Mouse (Mus musculus) myocyte (in vitro differentiated cells): ENCODE data around the gene Fbxo11. TPM values are rescaled to one million over a fixed set of nuclear protein-coding genes. Genes with fewer than 3 reads are reported as not detected.

Source experiments
- H3K27me3 ChIP-seq: one replicate; pipeline ENCODE4 v1.6.1; 2011; ENCODE audit not compliant: control insufficient read depth, insufficient read depth, insufficient read length
- H3K36me3 ChIP-seq: one replicate; pipeline ENCODE4 v1.6.1; 2011; ENCODE audit not compliant: control insufficient read depth, insufficient read depth
- H3K4me2 ChIP-seq: one replicate; pipeline ENCODE4 v1.6.1; 2011; ENCODE audit warnings: low read depth, control low read depth
- H3K4me3 ChIP-seq: one replicate; pipeline ENCODE4 v1.5.1; 2011; ENCODE audit warnings: mild to moderate bottlenecking, control low read depth, moderate library complexity
- H3K79me2 ChIP-seq: one replicate; pipeline ENCODE4 v1.6.1; 2011; ENCODE audit not compliant: control insufficient read depth, insufficient read depth
- H3ac ChIP-seq: one replicate; pipeline ENCODE4 v1.6.1; 2011; ENCODE audit not compliant: control insufficient read depth, insufficient read length
- CEBPB ChIP-seq: IDR thresholded peaks from 2 replicates; pipeline ENCODE4 v1.6.1; 2011; ENCODE audit warnings: mild to moderate bottlenecking, moderate library complexity; ENCODE audit not compliant: poor library complexity, insufficient read depth, severe bottlenecking
- E2F4 ChIP-seq: IDR thresholded peaks from one replicate; pipeline ENCODE4 v1.6.1; 2011; ENCODE audit warnings: mild to moderate bottlenecking, control low read depth, moderate library complexity; ENCODE audit not compliant: insufficient read depth
- MAX ChIP-seq: IDR thresholded peaks from one replicate; pipeline ENCODE4 v1.6.1; 2011; ENCODE audit warnings: low read depth, mild to moderate bottlenecking, control low read depth
- MYOD1 ChIP-seq, 3 experiments: IDR thresholded peaks; one replicate each; pipeline ENCODE4 v1.6.1; 2011; ENCODE audit warnings: control low read depth in 2 of 3, low read depth in 2 of 3, mild to moderate bottlenecking in 2 of 3, moderate library complexity in 1 of 3; ENCODE audit not compliant: insufficient read length in 2 of 3, control insufficient read depth in 1 of 3
- MYOG ChIP-seq, 3 experiments: IDR thresholded peaks; one replicate each; pipeline ENCODE4 v1.6.1; 2011; ENCODE audit warnings: control low read depth in 2 of 3, low read depth in 2 of 3, mild to moderate bottlenecking in 2 of 3; ENCODE audit not compliant: insufficient read length in 2 of 3, control insufficient read depth in 1 of 3, insufficient read depth in 1 of 3
- POLR2A ChIP-seq: IDR thresholded peaks from one replicate; pipeline ENCODE4 v1.6.1; 2011; ENCODE audit warnings: low read depth, mild to moderate bottlenecking, control low read depth, moderate library complexity; ENCODE audit not compliant: insufficient read length
- POLR2AphosphoS2 ChIP-seq: IDR thresholded peaks from one replicate; pipeline ENCODE4 v1.6.1; 2011; ENCODE audit warnings: low read depth, control low read depth; ENCODE audit not compliant: insufficient read length
- REST ChIP-seq: IDR thresholded peaks from one replicate; pipeline ENCODE4 v1.6.1; 2011; ENCODE audit warnings: mild to moderate bottlenecking, control low read depth, moderate library complexity; ENCODE audit not compliant: insufficient read depth, insufficient read length
- SRF ChIP-seq: IDR thresholded peaks from one replicate; pipeline ENCODE4 v1.6.1; 2011; ENCODE audit warnings: low read depth; ENCODE audit not compliant: control insufficient read depth, insufficient read length
- TCF12 ChIP-seq: IDR thresholded peaks from one replicate; pipeline ENCODE4 v1.6.1; 2011; ENCODE audit warnings: mild to moderate bottlenecking, control low read depth; ENCODE audit not compliant: poor library complexity, insufficient read depth, severe bottlenecking
- TCF3 ChIP-seq: IDR thresholded peaks from one replicate; pipeline ENCODE4 v1.6.1; 2011; ENCODE audit warnings: low read depth, control low read depth; ENCODE audit not compliant: insufficient read length
- USF1 ChIP-seq: IDR thresholded peaks from one replicate; pipeline ENCODE4 v1.6.1; 2011; ENCODE audit warnings: low read depth, mild to moderate bottlenecking, control low read depth, moderate library complexity
- polyA plus RNA-seq: library from polyadenylated mRNA; unstranded; fragments of >200 nt; fragmentation: generic; extraction: Trizol; gene quantifications from one replicate; pipeline ENCODE4 v1.2.1, GENCODE M21; 2012; ENCODE audit warnings: missing spikeins

The Fbxo11 gene
- polyA plus RNA-seq, 1 experiment = 15.4 TPM

DNA sequence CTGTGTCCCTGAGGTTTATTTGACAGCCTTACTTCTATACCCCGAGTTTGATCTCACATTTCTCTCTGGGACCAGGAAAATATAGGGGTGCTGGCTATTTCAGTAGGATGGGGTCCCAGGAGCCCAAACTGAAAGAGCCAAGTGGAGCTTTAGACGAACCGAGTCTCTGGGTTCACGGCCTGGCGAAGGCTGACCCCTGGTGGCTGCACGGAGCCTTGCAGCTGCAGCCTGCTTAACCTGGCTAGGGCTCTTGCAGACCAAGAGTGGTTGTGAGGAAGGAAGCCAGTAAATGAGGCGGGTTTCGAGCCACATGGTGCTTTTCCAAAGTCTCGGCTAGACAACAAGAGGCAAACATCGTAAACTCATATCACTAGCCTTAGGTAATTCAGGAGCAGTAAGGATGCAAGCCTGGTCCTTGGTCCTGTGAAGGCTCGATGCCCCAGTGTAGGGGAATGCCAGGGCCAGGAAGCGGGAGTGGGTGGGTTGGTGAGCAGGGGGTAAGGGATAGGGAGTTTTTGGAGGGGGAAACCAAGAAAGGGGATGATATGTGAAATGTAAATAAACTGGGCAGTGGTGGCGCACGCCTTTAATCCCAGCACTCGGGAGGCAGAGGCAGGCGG, 116.0 kb downstream of the Fbxo11 start:
- Histone ChIP-seq H3ac (no peak overlapping the region), H3K79me2 (no peaks in the 10 kb centered on the region), H3K4me3 (no peak overlapping the region), H3K4me2 (no peak overlapping the region), H3K36me3 (no peaks in the 10 kb centered on the region), H3K27me3 (no peaks in the 10 kb centered on the region)
- TF ChIP-seq CEBPB (no peak), MYOG (IDR thresholded peaks at IDR 0.05; ENCODE audit: control insufficient read depth in 1 of 3, insufficient read depth in 1 of 3, insufficient read length in 2 of 3, low read depth in 2 of 3) (no peak), POLR2A (no peak), MAX (no peak), E2F4 (no peak), USF1 (no peak), MYOD1 (IDR thresholded peaks at IDR 0.05; ENCODE audit: control insufficient read depth in 1 of 3, insufficient read length in 2 of 3, low read depth in 2 of 3) (no peak), SRF (no peak), TCF3 (no peak), TCF12 (no peak), POLR2AphosphoS2 (no peak), REST (no peak)

Other genes starting within 250 kb of the Fbxo11 start
- gene Rpl36-ps4, start 144.3 kb downstream of the Fbxo11 start, polyA plus RNA-seq = not detected
- 5.2 TPM for gene Msh6, start 90.2 kb downstream of the Fbxo11 start, polyA plus RNA-seq